Mouse (Mus musculus): ENCODE results near the gene Ddr2. TPM values are rescaled to one million over a fixed set of nuclear protein-coding genes. Genes with fewer than 3 reads are reported as not detected.

Gene Ddr2
- total RNA-seq, 1 experiment = 6.8 TPM

DNA sequence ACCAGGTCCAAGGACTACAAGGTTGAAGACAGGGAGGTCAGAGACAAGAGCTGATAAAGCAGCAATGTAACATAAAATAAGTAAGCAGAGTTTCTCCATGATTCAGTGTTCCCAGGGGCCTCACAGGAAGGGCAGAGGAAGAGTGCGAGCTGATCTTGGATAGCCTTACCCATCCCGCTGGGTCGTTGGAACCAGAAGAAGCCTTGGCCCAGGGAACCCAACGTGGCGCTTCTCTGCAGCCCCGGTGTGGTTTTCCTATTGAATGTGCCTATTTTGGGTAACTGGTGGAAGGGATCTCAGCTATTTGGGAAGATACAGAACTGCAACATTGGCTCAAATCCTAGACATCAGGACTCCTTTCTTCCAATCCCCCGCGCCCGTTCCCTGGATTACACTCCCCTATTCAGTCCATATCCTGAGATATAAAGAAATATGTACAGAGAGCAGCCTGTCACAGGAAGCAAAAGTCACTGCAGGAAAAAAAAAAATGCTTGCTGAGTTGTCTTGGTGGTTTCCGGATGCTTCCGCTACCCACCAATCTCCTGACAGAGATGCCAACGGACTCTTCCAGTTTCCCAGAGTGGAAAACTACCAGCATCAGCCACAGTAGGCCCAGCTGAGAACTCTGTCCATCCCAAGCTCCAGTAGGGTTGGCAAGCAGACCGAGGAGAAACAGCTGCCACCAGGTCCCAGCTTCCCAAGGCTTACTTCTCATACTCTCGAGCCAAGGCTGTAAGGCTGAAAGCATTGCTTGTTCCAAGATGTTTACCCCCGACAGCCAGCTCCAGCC is 99.7 kb downstream of the Ddr2 start:
- Histone ChIP-seq H3K9me3 (ENCODE audit: control insufficient read depth, insufficient read depth, low read depth, low read length) (0 out of 2 replicates have a peak, but pooled peaks cover 1% of the 10 kb centered on the region), H3K36me3 (ENCODE audit: control insufficient read depth, insufficient read depth, low read length, poor library complexity, severe bottlenecking) (no peaks in the 10 kb centered on the region), H3K27ac (ENCODE audit: insufficient read depth, low read depth, low read length, poor library complexity, severe bottlenecking) (no peak overlapping the region), H3K4me1 (ENCODE audit: control insufficient read depth in 2 of 2, insufficient read depth in 2 of 2, low read length in 2 of 2, poor library complexity in 1 of 2) (no peaks in the 10 kb centered on the region), H3K4me3 (ENCODE audit: insufficient read depth in 1 of 2, low read depth in 1 of 2, low read length in 2 of 2, poor library complexity in 1 of 2, severe bottlenecking in 1 of 2) (no peak overlapping the region), H3K9ac (ENCODE audit: insufficient read depth, low read depth, low read length, poor library complexity, severe bottlenecking) (no peak overlapping the region)
- TF ChIP-seq MAFK (IDR thresholded peaks at IDR 0.05; ENCODE audit: insufficient read depth, low read depth, low read length) (no peak), ZC3H11A (IDR thresholded peaks at IDR 0.05; ENCODE audit: borderline replicate concordance, low read depth, low read length) (no peak), CHD2 (IDR thresholded peaks at IDR 0.05; ENCODE audit: low read depth, low read length) (no peak), HCFC1 (IDR thresholded peaks at IDR 0.05; ENCODE audit: borderline replicate concordance, insufficient read depth, low read length) (no peak), ZNF384 (IDR thresholded peaks at IDR 0.05; ENCODE audit: low read depth, low read length) (no peak)
- in situ Hi-C loops (cut with MboI; ENCODE audit: low sequenced_read_pairs in 2 of 2, unreplicated experiment in 2 of 2) = no loop called here
- DNase-seq (ENCODE audit: low read depth, low spot score) = no peak

DNA sequence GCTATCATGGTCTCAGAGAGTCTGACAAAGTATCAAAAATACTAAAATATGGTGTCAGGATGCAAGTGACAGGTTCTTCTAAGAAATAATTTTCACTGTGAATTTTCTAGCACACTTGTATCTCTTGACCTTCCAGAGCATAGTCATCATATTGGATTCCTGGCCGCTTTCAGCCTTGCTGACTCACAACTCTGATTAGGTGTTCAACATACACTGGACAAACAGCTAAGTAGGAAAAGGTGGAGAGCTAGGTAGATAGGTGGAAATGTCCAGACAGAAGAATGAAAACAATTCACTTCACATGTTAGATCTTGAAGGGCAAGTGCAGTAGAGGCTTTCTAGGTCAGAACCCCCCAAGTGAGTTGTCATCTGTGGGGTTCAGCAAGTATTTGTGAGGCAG is 101.3 kb downstream of the Ddr2 start:
- no peak overlapping the region for H3K9ac ChIP-seq (ENCODE audit: insufficient read depth, low read depth, low read length, poor library complexity, severe bottlenecking)
- H3K36me3 ChIP-seq (ENCODE audit: control insufficient read depth, insufficient read depth, low read length, poor library complexity, severe bottlenecking) = no peaks in the 10 kb centered on the region
- H3K27ac ChIP-seq (ENCODE audit: insufficient read depth, low read depth, low read length, poor library complexity, severe bottlenecking) = no peak overlapping the region
- TF ChIP-seq MAFK (IDR thresholded peaks at IDR 0.05; ENCODE audit: insufficient read depth, low read depth, low read length) = no peak
- TF ChIP-seq CHD2 (IDR thresholded peaks at IDR 0.05; ENCODE audit: low read depth, low read length) = no peak
- no peak for TF ChIP-seq HCFC1 (IDR thresholded peaks at IDR 0.05; ENCODE audit: borderline replicate concordance, insufficient read depth, low read length)
- no peak for TF ChIP-seq ZNF384 (IDR thresholded peaks at IDR 0.05; ENCODE audit: low read depth, low read length)
- no peak for TF ChIP-seq ZC3H11A (IDR thresholded peaks at IDR 0.05; ENCODE audit: borderline replicate concordance, low read depth, low read length)
- no peaks in the 10 kb centered on the region for H3K4me1 ChIP-seq (ENCODE audit: control insufficient read depth in 2 of 2, insufficient read depth in 2 of 2, low read length in 2 of 2, poor library complexity in 1 of 2)
- H3K4me3 ChIP-seq (ENCODE audit: insufficient read depth in 1 of 2, low read depth in 1 of 2, low read length in 2 of 2, poor library complexity in 1 of 2, severe bottlenecking in 1 of 2) = no peak overlapping the region
- no peaks in the 10 kb centered on the region for H3K9me3 ChIP-seq (ENCODE audit: control insufficient read depth, insufficient read depth, low read depth, low read length)
- DNase-seq (ENCODE audit: low read depth, low spot score) = no peak
- in situ Hi-C loops (cut with MboI; ENCODE audit: low sequenced_read_pairs in 2 of 2, unreplicated experiment in 2 of 2) = no loop called here

DNA sequence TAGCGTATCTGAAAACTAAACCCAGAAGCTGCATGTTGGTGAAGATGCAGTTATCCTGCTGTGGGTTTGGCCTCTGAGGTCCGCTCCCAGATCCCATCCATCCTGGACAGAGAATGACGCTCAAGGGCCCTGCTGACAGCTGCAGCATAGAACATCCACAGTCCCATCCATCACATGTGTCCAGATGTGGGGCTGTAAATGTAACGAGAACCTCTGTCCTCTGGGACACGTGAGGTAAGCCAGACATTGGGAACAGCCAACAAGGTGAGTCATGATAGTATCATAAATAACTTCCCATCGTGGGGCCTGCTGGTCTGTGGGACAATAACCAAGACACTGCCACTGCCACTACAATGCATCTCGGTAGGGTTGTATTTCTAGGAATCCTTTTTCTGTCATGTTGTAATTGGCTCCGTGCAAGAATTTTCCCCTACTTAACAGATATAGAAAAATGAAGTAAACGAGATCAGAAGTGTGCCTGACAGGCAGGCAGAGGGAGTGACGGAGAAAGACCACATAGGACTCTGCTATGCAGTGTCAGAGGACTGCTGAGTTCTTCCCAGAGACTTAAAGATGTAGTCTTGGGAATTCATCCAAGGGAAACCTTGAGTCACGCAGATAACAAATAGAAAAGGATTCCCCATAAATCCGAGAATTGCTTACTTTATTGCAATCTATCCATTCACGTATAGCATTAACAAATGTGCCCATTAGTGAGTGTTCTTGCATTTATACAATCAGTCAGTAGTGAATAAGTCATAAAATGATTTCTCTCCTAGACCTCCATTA is 101.9 kb downstream of the Ddr2 start:
- no peak for DNase-seq (ENCODE audit: low read depth, low spot score)
- Histone ChIP-seq H3K36me3 (ENCODE audit: control insufficient read depth, insufficient read depth, low read length, poor library complexity, severe bottlenecking) (no peaks in the 10 kb centered on the region), H3K4me3 (ENCODE audit: insufficient read depth in 1 of 2, low read depth in 1 of 2, low read length in 2 of 2, poor library complexity in 1 of 2, severe bottlenecking in 1 of 2) (no peak overlapping the region), H3K27ac (ENCODE audit: insufficient read depth, low read depth, low read length, poor library complexity, severe bottlenecking) (no peak overlapping the region), H3K9ac (ENCODE audit: insufficient read depth, low read depth, low read length, poor library complexity, severe bottlenecking) (no peak overlapping the region), H3K9me3 (ENCODE audit: control insufficient read depth, insufficient read depth, low read depth, low read length) (no peaks in the 10 kb centered on the region), H3K4me1 (ENCODE audit: control insufficient read depth in 2 of 2, insufficient read depth in 2 of 2, low read length in 2 of 2, poor library complexity in 1 of 2) (no peaks in the 10 kb centered on the region)
- in situ Hi-C loops (cut with MboI; ENCODE audit: low sequenced_read_pairs in 2 of 2, unreplicated experiment in 2 of 2) = no loop called here
- TF ChIP-seq HCFC1 (IDR thresholded peaks at IDR 0.05; ENCODE audit: borderline replicate concordance, insufficient read depth, low read length) = no peak
- no peak for TF ChIP-seq CHD2 (IDR thresholded peaks at IDR 0.05; ENCODE audit: low read depth, low read length)
- no peak for TF ChIP-seq MAFK (IDR thresholded peaks at IDR 0.05; ENCODE audit: insufficient read depth, low read depth, low read length)
- TF ChIP-seq ZNF384 (IDR thresholded peaks at IDR 0.05; ENCODE audit: low read depth, low read length) = no peak
- TF ChIP-seq ZC3H11A (IDR thresholded peaks at IDR 0.05; ENCODE audit: borderline replicate concordance, low read depth, low read length) = no peak

DNA sequence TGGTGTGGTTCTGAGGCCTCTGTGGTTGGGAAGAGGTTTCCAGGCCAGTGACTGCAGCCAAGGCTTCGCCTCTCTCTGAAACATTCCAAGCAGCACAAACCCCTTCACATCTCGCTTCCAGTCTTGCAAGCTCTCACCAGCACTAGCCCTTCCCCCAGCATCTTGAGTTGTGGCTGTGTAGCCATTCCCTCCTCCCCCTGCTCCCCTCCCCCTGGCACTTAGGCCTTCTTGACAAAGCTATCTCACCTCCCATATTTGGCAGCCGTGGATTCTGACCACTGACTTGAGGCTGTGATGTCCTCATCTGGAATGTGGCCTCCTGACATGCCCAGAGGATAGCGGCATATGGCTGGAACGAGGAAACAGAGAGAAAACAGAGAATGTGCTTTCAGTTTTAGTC is 104.0 kb downstream of the Ddr2 start:
- Histone ChIP-seq H3K36me3 (ENCODE audit: control insufficient read depth, insufficient read depth, low read length, poor library complexity, severe bottlenecking) (no peaks in the 10 kb centered on the region), H3K4me1 (ENCODE audit: control insufficient read depth in 2 of 2, insufficient read depth in 2 of 2, low read length in 2 of 2, poor library complexity in 1 of 2) (no peaks in the 10 kb centered on the region), H3K9ac (ENCODE audit: insufficient read depth, low read depth, low read length, poor library complexity, severe bottlenecking) (no peak overlapping the region), H3K4me3 (ENCODE audit: insufficient read depth in 1 of 2, low read depth in 1 of 2, low read length in 2 of 2, poor library complexity in 1 of 2, severe bottlenecking in 1 of 2) (no peak overlapping the region), H3K9me3 (ENCODE audit: control insufficient read depth, insufficient read depth, low read depth, low read length) (no peaks in the 10 kb centered on the region), H3K27ac (ENCODE audit: insufficient read depth, low read depth, low read length, poor library complexity, severe bottlenecking) (no peak overlapping the region)
- DNase-seq (ENCODE audit: low read depth, low spot score) = no peak
- TF ChIP-seq CHD2 (IDR thresholded peaks at IDR 0.05; ENCODE audit: low read depth, low read length) (no peak), HCFC1 (IDR thresholded peaks at IDR 0.05; ENCODE audit: borderline replicate concordance, insufficient read depth, low read length) (no peak), ZC3H11A (IDR thresholded peaks at IDR 0.05; ENCODE audit: borderline replicate concordance, low read depth, low read length) (no peak), MAFK (IDR thresholded peaks at IDR 0.05; ENCODE audit: insufficient read depth, low read depth, low read length) (no peak), ZNF384 (IDR thresholded peaks at IDR 0.05; ENCODE audit: low read depth, low read length) (no peak)
- in situ Hi-C loops (cut with MboI; ENCODE audit: low sequenced_read_pairs in 2 of 2, unreplicated experiment in 2 of 2) = no loop called here
